Comparison of ENCODE assay signal across 7 mouse cellular contexts in the genomic region with DNA sequence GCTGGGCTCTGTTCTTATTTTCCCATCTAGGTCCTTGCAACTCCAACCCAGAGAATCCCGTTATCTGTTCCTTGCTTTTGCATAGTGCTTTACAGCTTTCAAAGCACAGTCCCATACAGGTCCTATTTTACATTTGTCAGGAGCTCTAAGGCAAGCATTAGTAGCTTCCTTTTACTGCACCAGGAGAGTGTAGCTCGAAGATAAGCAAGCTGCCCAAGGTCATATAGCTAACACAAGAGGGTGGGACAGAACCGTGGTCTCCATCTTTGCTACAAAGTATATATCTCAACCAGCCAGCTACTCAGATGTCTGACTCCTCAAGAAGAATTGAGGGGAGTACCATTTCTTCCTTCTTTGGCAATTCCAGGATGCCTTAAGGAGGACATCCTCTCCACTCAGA.
"Had no signal": no experiment of that assay in that cellular context is flagged by ENCODE, and none has a peak within 500 bp of the region (broad histone marks: within the 10 kb centered on the region; RNA-seq: fewer than 3 reads in every experiment).

No protein-coding gene starts in this region.

- H3K36me3 ChIP-seq: limb, embryonic 12.5 days; lung, embryonic 15.5 days; midbrain, embryonic 13.5 days had no signal

- H3K9me3 ChIP-seq: limb, embryonic 12.5 days; lung, embryonic 15.5 days; midbrain, embryonic 13.5 days had no signal

- H3K9ac ChIP-seq: limb, embryonic 12.5 days; lung, embryonic 15.5 days; midbrain, embryonic 13.5 days had no signal

- H3K4me1 ChIP-seq: lung, embryonic 15.5 days had no signal

- DNase-seq: right cerebral cortex, adult 18-20 months; right cerebral cortex, postnatal 25 days had no signal

- ATAC-seq: midbrain, embryonic 13.5 days had no signal

- H3K4me3 ChIP-seq: left cerebral cortex, adult 2 months; limb, embryonic 12.5 days; lung, embryonic 15.5 days; midbrain, embryonic 13.5 days had no signal

- H3K4me2 ChIP-seq: limb, embryonic 12.5 days; lung, embryonic 15.5 days; midbrain, embryonic 13.5 days had no signal

- H3K27ac ChIP-seq: left cerebral cortex, adult 2 months; limb, embryonic 12.5 days; lung, embryonic 15.5 days; macrophage; midbrain, embryonic 13.5 days had no signal
